Comparison of ENCODE assay signal across 9 mouse cellular contexts in the genomic region with DNA sequence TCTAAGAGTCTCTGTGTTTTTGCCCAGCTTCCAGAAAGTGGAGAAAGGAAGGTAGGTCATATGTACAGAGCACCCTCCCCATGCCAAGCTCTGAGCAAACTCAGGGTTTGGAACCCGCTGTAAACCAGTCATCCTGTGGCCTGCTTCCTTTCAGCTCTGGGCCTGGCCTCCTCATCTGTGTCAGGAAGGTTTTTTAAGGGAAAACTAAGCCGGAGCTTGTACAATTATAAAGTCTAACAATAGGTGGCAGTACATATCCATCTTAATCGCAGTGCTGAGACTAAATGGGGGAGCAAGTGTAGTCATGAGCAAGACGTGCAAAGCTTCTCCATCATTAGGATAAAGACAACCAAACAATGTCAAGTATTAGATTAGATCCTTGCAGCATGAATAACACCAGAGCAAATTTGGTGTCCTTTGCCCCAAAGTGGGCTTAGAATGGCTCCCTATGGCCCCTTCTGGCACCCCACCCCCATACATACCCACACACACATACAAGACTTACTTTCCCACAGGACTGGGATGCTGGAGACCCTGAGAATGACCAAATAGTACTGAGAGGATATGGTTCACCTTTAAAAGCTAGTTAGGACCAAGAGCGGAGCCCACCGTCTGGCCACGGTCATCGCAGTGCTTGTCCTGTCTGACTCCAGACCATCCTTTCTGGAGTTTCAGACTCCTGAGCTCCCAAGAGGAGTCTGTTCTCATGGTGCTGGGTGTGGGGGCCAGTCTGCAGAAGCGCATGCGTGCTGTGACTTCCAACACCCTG.
A peak's percentile ranks its signal among the peaks of the same experiment; 100 is the strongest.
DNase-seq lines count a peak whose midpoint lies in the region; ATAC-seq and TF ChIP-seq lines count a peak whose summit lies in the region.
"Had no signal": no experiment of that assay in that cellular context is flagged by ENCODE, and none has a peak within 500 bp of the region (broad histone marks: within the 10 kb centered on the region; RNA-seq: fewer than 3 reads in every experiment).

No protein-coding gene starts in this region.

- no peaks in the 10 kb centered on the region for H3K27me3 ChIP-seq in intestine, postnatal 0 days (replicated peaks; ENCODE audit: control insufficient read depth, insufficient read depth, low read length)
- no peaks in the 10 kb centered on the region for H3K27me3 ChIP-seq in neural tube, embryonic 15.5 days (replicated peaks)

- ATAC-seq in intestine, postnatal 0 days: no peak
- ATAC-seq in neural tube, embryonic 15.5 days (ENCODE audit: low FRiP score): peak; percentile 42; the same call in 1 of the 2 replicates

- WGBS in intestine, postnatal 0 days: 70% methylated on average over 10 of the region's 10 CpGs
- 73% methylated on average over 10 of the region's 10 CpGs for WGBS in neural tube, embryonic 15.5 days

- no peaks in the 10 kb centered on the region for H3K36me3 ChIP-seq in intestine, postnatal 0 days (ENCODE audit: control insufficient read depth, insufficient read depth)
- 0 out of 2 replicates have a peak, but pooled peaks cover 6% of the 10 kb centered on the region for H3K36me3 ChIP-seq in neural tube, embryonic 15.5 days

- TF ChIP-seq CTCF in intestine, postnatal 0 days (IDR thresholded peaks at IDR 0.05; ENCODE audit: low read depth): peak; percentile 68

- DNase-seq in layer of hippocampus, adult 9-10 months (ENCODE audit: low spot score): peak; percentile 50
- DNase-seq in layer of hippocampus, adult 8-10 months (ENCODE audit: low spot score in 2 of 2): no peak
- DNase-seq in Muller cell, postnatal 12 days (ENCODE audit: inconsistent ontology term): peak; percentile 37
- DNase-seq in embryo, embryonic 9.5 days (ENCODE audit: extremely low spot score): peak; percentile 61
- DNase-seq in frontal cortex, postnatal 10 days (ENCODE audit: low spot score in 2 of 2): no peak
- no peak for DNase-seq in layer of hippocampus, postnatal 25 days (ENCODE audit: extremely low spot score in 1 of 2, low spot score in 1 of 2)

- no peak overlapping the region for H3K4me3 ChIP-seq in intestine, postnatal 0 days (ENCODE audit: low read depth, low read length)
- H3K4me3 ChIP-seq in neural tube, embryonic 15.5 days (replicated peaks): no peak overlapping the region
- H3K4me3 ChIP-seq: megakaryocyte, embryonic 14.5 days had no signal

- no peaks in the 10 kb centered on the region for H3K9me3 ChIP-seq in intestine, postnatal 0 days (ENCODE audit: control insufficient read depth)
- H3K9me3 ChIP-seq in neural tube, embryonic 15.5 days (replicated peaks): no peaks in the 10 kb centered on the region
- H3K9me3 ChIP-seq: megakaryocyte, embryonic 14.5 days had no signal

- no peak overlapping the region for H3K9ac ChIP-seq in intestine, postnatal 0 days (ENCODE audit: low read depth, low read length)
- no peak overlapping the region for H3K9ac ChIP-seq in neural tube, embryonic 15.5 days (replicated peaks)

- H3K4me1 ChIP-seq in intestine, postnatal 0 days (replicated peaks; ENCODE audit: control insufficient read depth, insufficient read depth, low read length): no peaks in the 10 kb centered on the region
- peaks cover 3% of the 10 kb centered on the region; the same call in 1 of the 2 replicates for H3K4me1 ChIP-seq in neural tube, embryonic 15.5 days

- H3K4me2 ChIP-seq in intestine, postnatal 0 days (replicated peaks; ENCODE audit: low read depth): no peak overlapping the region
- H3K4me2 ChIP-seq in neural tube, embryonic 15.5 days: no peak overlapping the region

- no peak overlapping the region for H3K27ac ChIP-seq in intestine, postnatal 0 days (ENCODE audit: low read depth, low read length)
- no peak overlapping the region for H3K27ac ChIP-seq in neural tube, embryonic 15.5 days (replicated peaks)

Comparison
In these comparisons a context has a peak if more than half of its experiments do, and no peak if none do; other contexts are left out.
1. DNase-seq: peak in layer of hippocampus, adult 9-10 months (single experiment), Muller cell, postnatal 12 days (single experiment) and embryo, embryonic 9.5 days (single experiment); none in layer of hippocampus, adult 8-10 months (0 of 2), frontal cortex, postnatal 10 days (0 of 2) and layer of hippocampus, postnatal 25 days (0 of 2).